Mouse (Mus musculus) olfactory bulb, adult 2 months (tissue): ENCODE results near the gene Ntmt1.

ENCODE experiments used
- CTCF ChIP-seq: fragments of 200-500 bp; IDR thresholded peaks from 2 replicates; pipeline ENCODE4 v1.5.1; 2012; ENCODE audit warnings: low read depth, mild to moderate bottlenecking, low read length, moderate library complexity; ENCODE audit not compliant: insufficient read depth
- POLR2A ChIP-seq: fragments of 200-500 bp; IDR thresholded peaks from 2 replicates; pipeline ENCODE4 v1.6.1; 2012; ENCODE audit warnings: mild to moderate bottlenecking, low read depth, low read length, moderate library complexity; ENCODE audit not compliant: insufficient read depth

GRCm38 (mm10) chr2:30759442-30759841, 48.2 kb upstream of the Ntmt1 start:
- TF ChIP-seq CTCF: no peak
- TF ChIP-seq POLR2A: no peak
